Mouse (Mus musculus) hindbrain, embryonic 11.5 days (tissue): ENCODE measurements around the gene Sbno1. TPM values are rescaled to one million over a fixed set of nuclear protein-coding genes. Genes with fewer than 3 reads are reported as not detected.

Experiments
- ATAC-seq: fragments of 200-750 bp; cut with Nextera tagmentation; 2 replicates; pipeline ENCODE4 v1.8.0; 2017; ENCODE audit warnings: mild to moderate bottlenecking, moderate TSS enrichment, moderate library complexity; ENCODE audit not compliant: low FRiP score
- DNase-seq: peaks from one replicate; pipeline ENCODE4 v3.0.0-alpha.2; 2015; ENCODE audit warnings: low spot score
- H3K27ac ChIP-seq: fragments of 300-500 bp; sonication (generic); 2 replicates; pipeline ENCODE4 v1.5.1; 2014; ENCODE audit warnings: mild to moderate bottlenecking, low read depth, low read length
- H3K27me3 ChIP-seq: fragments of 300-500 bp; sonication (generic); 2 replicates; pipeline ENCODE4 v1.6.1; 2014; ENCODE audit warnings: mild to moderate bottlenecking, low read length, moderate library complexity, mixed read lengths; ENCODE audit not compliant: control insufficient read depth, insufficient read depth
- H3K36me3 ChIP-seq: fragments of 300-500 bp; sonication (generic); 2 replicates; pipeline ENCODE4 v1.6.1; 2014; ENCODE audit warnings: mild to moderate bottlenecking, low read length, moderate library complexity, mixed read lengths; ENCODE audit not compliant: control insufficient read depth, insufficient read depth
- H3K4me1 ChIP-seq: fragments of 300-500 bp; sonication (generic); replicated peaks from 2 replicates; pipeline ENCODE4 v1.6.1; 2014; ENCODE audit warnings: low read length, mixed read lengths; ENCODE audit not compliant: control insufficient read depth, insufficient read depth
- H3K4me2 ChIP-seq: fragments of 300-500 bp; sonication (generic); replicated peaks from 2 replicates; pipeline ENCODE4 v1.6.1; 2014; ENCODE audit warnings: mild to moderate bottlenecking, low read depth, low read length
- H3K4me3 ChIP-seq: fragments of 300-500 bp; sonication (generic); 2 replicates; pipeline ENCODE4 v1.5.1; 2014; ENCODE audit warnings: low read depth, low read length
- H3K9ac ChIP-seq: fragments of 300-500 bp; sonication (generic); 2 replicates; pipeline ENCODE4 v1.6.1; 2014; ENCODE audit warnings: low read depth, low read length
- H3K9me3 ChIP-seq: fragments of 300-500 bp; sonication (generic); 2 replicates; pipeline ENCODE4 v1.6.1; 2016; ENCODE audit warnings: low read length; ENCODE audit not compliant: control insufficient read depth
- WGBS: fragments of 180-500 bp; shearing (Covaris S2); extraction: QIAGEN DNeasy Blood & Tissue Kit; methylation state at CpG from one replicate; pipeline ENCODE4 v1.1.7; 2014; 5-methylcytosine and 5-hydroxymethylcytosine counted together
- polyA plus RNA-seq: library from polyadenylated mRNA; unstranded; fragments of >200 nt; fragmentation: Nextera tagmentation; extraction: Ambion mirVana; gene quantifications from 2 replicates; pipeline ENCODE4 v1.2.1, GENCODE M21; 2014

Sbno1 gene
- polyA plus RNA-seq, 1 experiment from 2014 or later, result 116 TPM

- Histone ChIP-seq H3K4me2 (peak overlapping the region; percentile 93), H3K4me3 (peak overlapping the region; percentile 87), H3K9me3 (no peaks in the 10 kb centered on the region), H3K9ac (peak overlapping the region; percentile 92), H3K4me1 (no peaks in the 10 kb centered on the region; the same call in 1 of the 2 replicates), H3K27ac (peak overlapping the region; percentile 81), H3K36me3 (peaks cover 6% of the 10 kb centered on the region; the same call in 1 of the 2 replicates), H3K27me3 (no peaks in the 10 kb centered on the region)
- ATAC-seq, result peak; percentile 60
- 5% methylated on average over 15 of the region's 15 CpGs for WGBS
- peak; percentile 50 for DNase-seq
These were observed 20.6 kb upstream of the Sbno1 start for GRCm38 (mm10) chr5:124446301-124446881.

GRCm38 (mm10) chr5:124445621-124446293 lies 20.0 kb upstream of the Sbno1 start:
- ATAC-seq, result peak; percentile 68
- no peaks in the 10 kb centered on the region for H3K27me3 ChIP-seq
- H3K4me3 ChIP-seq, result peak overlapping the region; percentile 87
- H3K9ac ChIP-seq, result peak overlapping the region; percentile 92
- no peak for DNase-seq
- peaks cover 6% of the 10 kb centered on the region; the same call in 1 of the 2 replicates for H3K36me3 ChIP-seq
- H3K9me3 ChIP-seq, result no peaks in the 10 kb centered on the region
- peak overlapping the region; percentile 81 for H3K27ac ChIP-seq
- WGBS, result 0% methylated on average over 12 of the region's 77 CpGs
- H3K4me2 ChIP-seq, result peak overlapping the region; percentile 93
- H3K4me1 ChIP-seq, result no peaks in the 10 kb centered on the region; the same call in 1 of the 2 replicates

- Histone ChIP-seq H3K36me3 (peaks cover 3% of the 10 kb centered on the region; the same call in 1 of the 2 replicates), H3K27me3 (no peaks in the 10 kb centered on the region), H3K4me1 (no peaks in the 10 kb centered on the region; the same call in 1 of the 2 replicates), H3K9ac (peak overlapping the region; percentile 92), H3K4me3 (peak overlapping the region; percentile 87), H3K4me2 (peak overlapping the region; percentile 93), H3K27ac (peak overlapping the region; percentile 81), H3K9me3 (no peaks in the 10 kb centered on the region)
- ATAC-seq (peak; percentile 87), DNase-seq (peak; percentile 86)
- WGBS, result 10% methylated on average over 33 of the region's 66 CpGs
These were observed 19.1 kb upstream of the Sbno1 start for GRCm38 (mm10) chr5:124444661-124445561.

- ATAC-seq (no peak), DNase-seq (no peak)
- no peak overlapping the region for H3K9ac ChIP-seq
- H3K4me2 ChIP-seq, result no peak overlapping the region; the same call in 1 of the 2 replicates
- 69% methylated on average over 3 of the region's 3 CpGs for WGBS
- H3K27me3 ChIP-seq, result no peaks in the 10 kb centered on the region
- H3K36me3 ChIP-seq, result peaks cover 3% of the 10 kb centered on the region; the same call in 1 of the 2 replicates
- no peaks in the 10 kb centered on the region for H3K9me3 ChIP-seq
- no peak overlapping the region; the same call in 1 of the 2 replicates for H3K27ac ChIP-seq
- H3K4me1 ChIP-seq, result no peaks in the 10 kb centered on the region; the same call in 1 of the 2 replicates
- H3K4me3 ChIP-seq, result no peak overlapping the region; the same call in 1 of the 2 replicates
These were observed 18.4 kb upstream of the Sbno1 start for GRCm38 (mm10) chr5:124444208-124444607.

- Histone ChIP-seq H3K4me2 (no peak overlapping the region), H3K4me3 (no peak overlapping the region), H3K9me3 (no peaks in the 10 kb centered on the region), H3K36me3 (no peaks in the 10 kb centered on the region), H3K27ac (no peak overlapping the region), H3K9ac (no peak overlapping the region), H3K27me3 (no peaks in the 10 kb centered on the region), H3K4me1 (no peaks in the 10 kb centered on the region; the same call in 1 of the 2 replicates)
- no peak for ATAC-seq
- DNase-seq, result no peak
- 90% methylated on average over 2 of the region's 2 CpGs for WGBS
These were observed 16.8 kb upstream of the Sbno1 start for GRCm38 (mm10) chr5:124442628-124443027.

GRCm38 (mm10) chr5:124440094-124440701 lies 14.4 kb upstream of the Sbno1 start:
- ATAC-seq (no peak; the same call in none of the 2 replicates), DNase-seq (peak; percentile 78)
- under 1% methylated on average over 30 of the region's 30 CpGs for WGBS

GRCm38 (mm10) chr5:124439447-124440093 lies 13.8 kb upstream of the Sbno1 start, which contains the start of gene Kmt5a:
Kmt5a (plus strand) TSS chr5:124439930.
- WGBS, result under 1% methylated on average over 34 of the region's 34 CpGs

More at GRCm38 (mm10) chr5:124440094-124440701, 14.4 kb upstream of the Sbno1 start:
- Histone ChIP-seq H3K9ac (peak overlapping the region; percentile 58), H3K27ac (peak overlapping the region; percentile 65), H3K27me3 (no peaks in the 10 kb centered on the region), H3K4me3 (peak overlapping the region; percentile 45), H3K4me1 (no peaks in the 10 kb centered on the region; the same call in 1 of the 2 replicates), H3K9me3 (no peaks in the 10 kb centered on the region), H3K4me2 (peak overlapping the region; percentile 68), H3K36me3 (no peaks in the 10 kb centered on the region)

More at GRCm38 (mm10) chr5:124439447-124440093, 13.8 kb upstream of the Sbno1 start, which contains the start of gene Kmt5a:
- Histone ChIP-seq H3K9me3 (no peaks in the 10 kb centered on the region), H3K4me3 (peak within 1 kb of the TSS; percentile 45), H3K4me2 (peak within 1 kb of the TSS; percentile 68), H3K27me3 (no peaks in the 10 kb centered on the region), H3K9ac (peak within 1 kb of the TSS; percentile 58), H3K4me1 (no peaks in the 10 kb centered on the region; the same call in 1 of the 2 replicates), H3K36me3 (no peaks in the 10 kb centered on the region), H3K27ac (peak within 1 kb of the TSS; percentile 65)
- DNase-seq, result peak; percentile 93
- ATAC-seq, result peak; percentile 98
